Mouse (Mus musculus): ENCODE results near the gene Ctns. TPM values are rescaled to one million over a fixed set of nuclear protein-coding genes. Genes with fewer than 3 reads are reported as not detected.
A peak's percentile ranks its signal among the peaks of the same experiment; 100 is the strongest.

Ctns gene
- total and polyA plus RNA-seq, 2 experiments from 2014 or later, result 10.3 to 17.0 TPM

- WGBS, result 4% methylated on average over 49 of the region's 49 CpGs
- TF ChIP-seq EP300 (IDR thresholded peaks at IDR 0.05; ENCODE audit: low read depth), result no peak
- TF ChIP-seq CTCF (IDR thresholded peaks at IDR 0.05; ENCODE audit: low read depth), result no peak
- H3K27ac ChIP-seq (ENCODE audit: low read depth), result peak within 1 kb of the TSS; percentile 79
Observed at GRCm38 (mm10) chr11:73159957-73160810, 38.7 kb downstream of the Ctns start, which contains the start of gene P2rx5. TSS of gene P2rx5 (plus strand) at chr11:73160421.

GRCm38 (mm10) chr11:73155071-73155470 is 43.8 kb downstream of the Ctns start:
- H3K27me3 ChIP-seq (ENCODE audit: control insufficient read depth, insufficient read depth, low read length), result peaks cover 19% of the 10 kb centered on the region
- no peak for ATAC-seq (ENCODE audit: insufficient read depth, low read depth)
- H3K4me2 ChIP-seq (ENCODE audit: low read depth, low read length), result no peak overlapping the region
- H3K36me3 ChIP-seq (replicated peaks; ENCODE audit: control insufficient read depth, insufficient read depth, low read length), result no peaks in the 10 kb centered on the region
- TF ChIP-seq EP300 (IDR thresholded peaks at IDR 0.05; ENCODE audit: low read depth) (no peak), CTCF (IDR thresholded peaks at IDR 0.05; ENCODE audit: low read depth) (no peak)
- no peak overlapping the region for H3K27ac ChIP-seq (ENCODE audit: low read depth)
- DNase-seq (ENCODE audit: low spot score), result no peak
- no peaks in the 10 kb centered on the region for H3K4me1 ChIP-seq (ENCODE audit: control insufficient read depth, insufficient read depth)
- H3K4me3 ChIP-seq (ENCODE audit: low read depth, low read length), result no peak overlapping the region
- H3K9me3 ChIP-seq (replicated peaks; ENCODE audit: control insufficient read depth, low read length), result no peaks in the 10 kb centered on the region
- 61% methylated on average over 6 of the region's 6 CpGs for WGBS
- no peak overlapping the region for H3K9ac ChIP-seq (replicated peaks; ENCODE audit: low read depth, low read length)

More at GRCm38 (mm10) chr11:73159957-73160810, 38.7 kb downstream of the Ctns start, which contains the start of gene P2rx5:
- H3K27me3 ChIP-seq (ENCODE audit: control insufficient read depth, insufficient read depth, low read length), result peaks cover 19% of the 10 kb centered on the region
- peak within 1 kb of the TSS; percentile 70 for H3K4me2 ChIP-seq (ENCODE audit: low read depth, low read length)
- H3K9me3 ChIP-seq (replicated peaks; ENCODE audit: control insufficient read depth, low read length), result no peaks in the 10 kb centered on the region
- peaks cover 6% of the 10 kb centered on the region; the same call in 1 of the 2 replicates for H3K4me1 ChIP-seq (ENCODE audit: control insufficient read depth, insufficient read depth)
- peak within 1 kb of the TSS; percentile 54 for H3K9ac ChIP-seq (replicated peaks; ENCODE audit: low read depth, low read length)
- ATAC-seq (ENCODE audit: insufficient read depth, low read depth), result peak; percentile 75
- peak; percentile 41 for DNase-seq (ENCODE audit: low spot score)
- H3K4me3 ChIP-seq (ENCODE audit: low read depth, low read length), result peak within 1 kb of the TSS; percentile 49
- H3K36me3 ChIP-seq (replicated peaks; ENCODE audit: control insufficient read depth, insufficient read depth, low read length), result no peaks in the 10 kb centered on the region

GRCm38 (mm10) chr11:73148209-73148608 is 50.6 kb downstream of the Ctns start:
- H3K27ac ChIP-seq (ENCODE audit: low read depth), result no peak overlapping the region
- H3K4me2 ChIP-seq (ENCODE audit: low read depth, low read length), result no peak overlapping the region
- 78% methylated on average over 9 of the region's 9 CpGs for WGBS
- DNase-seq (ENCODE audit: low spot score) (no peak), ATAC-seq (ENCODE audit: insufficient read depth, low read depth) (no peak)
- H3K36me3 ChIP-seq (replicated peaks; ENCODE audit: control insufficient read depth, insufficient read depth, low read length), result no peaks in the 10 kb centered on the region
- no peaks in the 10 kb centered on the region for H3K4me1 ChIP-seq (ENCODE audit: control insufficient read depth, insufficient read depth)
- TF ChIP-seq EP300 (IDR thresholded peaks at IDR 0.05; ENCODE audit: low read depth), result no peak
- TF ChIP-seq CTCF (IDR thresholded peaks at IDR 0.05; ENCODE audit: low read depth), result no peak
- no peak overlapping the region for H3K4me3 ChIP-seq (ENCODE audit: low read depth, low read length)
- H3K9ac ChIP-seq (replicated peaks; ENCODE audit: low read depth, low read length), result no peak overlapping the region
- H3K27me3 ChIP-seq (ENCODE audit: control insufficient read depth, insufficient read depth, low read length), result no peaks in the 10 kb centered on the region
- H3K9me3 ChIP-seq (replicated peaks; ENCODE audit: control insufficient read depth, low read length), result no peaks in the 10 kb centered on the region

GRCm38 (mm10) chr11:73146975-73147365 is 51.9 kb downstream of the Ctns start:
- ATAC-seq (ENCODE audit: insufficient read depth, low read depth), result no peak
- Histone ChIP-seq H3K4me1 (ENCODE audit: control insufficient read depth, insufficient read depth) (no peaks in the 10 kb centered on the region), H3K4me3 (ENCODE audit: low read depth, low read length) (no peak overlapping the region), H3K27me3 (ENCODE audit: control insufficient read depth, insufficient read depth, low read length) (no peaks in the 10 kb centered on the region), H3K4me2 (ENCODE audit: low read depth, low read length) (no peak overlapping the region), H3K9me3 (replicated peaks; ENCODE audit: control insufficient read depth, low read length) (no peaks in the 10 kb centered on the region), H3K9ac (replicated peaks; ENCODE audit: low read depth, low read length) (no peak overlapping the region), H3K36me3 (replicated peaks; ENCODE audit: control insufficient read depth, insufficient read depth, low read length) (no peaks in the 10 kb centered on the region), H3K27ac (ENCODE audit: low read depth) (no peak overlapping the region)
- no peak for TF ChIP-seq EP300 (IDR thresholded peaks at IDR 0.05; ENCODE audit: low read depth)
- no peak for TF ChIP-seq CTCF (IDR thresholded peaks at IDR 0.05; ENCODE audit: low read depth)
- DNase-seq (ENCODE audit: low spot score), result no peak
- WGBS, result 45% methylated on average over 7 of the region's 7 CpGs

- no peak for TF ChIP-seq CTCF (IDR thresholded peaks at IDR 0.05; ENCODE audit: low read depth)
- no peak for TF ChIP-seq EP300 (IDR thresholded peaks at IDR 0.05; ENCODE audit: low read depth)
- 53% methylated on average over 11 of the region's 11 CpGs for WGBS
- DNase-seq (ENCODE audit: low spot score) (no peak), ATAC-seq (ENCODE audit: insufficient read depth, low read depth) (no peak)
- no peak overlapping the region for H3K9ac ChIP-seq (replicated peaks; ENCODE audit: low read depth, low read length)
- no peaks in the 10 kb centered on the region for H3K27me3 ChIP-seq (ENCODE audit: control insufficient read depth, insufficient read depth, low read length)
- no peaks in the 10 kb centered on the region for H3K4me1 ChIP-seq (ENCODE audit: control insufficient read depth, insufficient read depth)
- no peaks in the 10 kb centered on the region for H3K36me3 ChIP-seq (replicated peaks; ENCODE audit: control insufficient read depth, insufficient read depth, low read length)
- H3K9me3 ChIP-seq (replicated peaks; ENCODE audit: control insufficient read depth, low read length), result no peaks in the 10 kb centered on the region
- H3K27ac ChIP-seq (ENCODE audit: low read depth), result no peak overlapping the region
- no peak overlapping the region for H3K4me3 ChIP-seq (ENCODE audit: low read depth, low read length)
- no peak overlapping the region for H3K4me2 ChIP-seq (ENCODE audit: low read depth, low read length)
Observed at GRCm38 (mm10) chr11:73146026-73146974, 52.5 kb downstream of the Ctns start.

Data from heart, postnatal 0 days (tissue).